Mouse (Mus musculus) gastrocnemius, adult 8-10 months (tissue): ENCODE results near the gene Gipr. TPM values are rescaled to one million over a fixed set of nuclear protein-coding genes. Genes with fewer than 3 reads are reported as not detected.

Source experiments
- DNase-seq, 2 experiments: peaks; one replicate each; pipeline ENCODE4 v3.0.0; 2022; ENCODE audit warnings: low spot score in 2 of 2
- total RNA-seq, 4 experiments: library from RNA; stranded (reverse); gene quantifications; 2 replicates each; pipeline ENCODE4 v1.2.4; 2022

Gipr gene
- under 1 TPM in 1 of 4 experiments, not detected in 3; 0.13 TPM for total RNA-seq

DNA sequence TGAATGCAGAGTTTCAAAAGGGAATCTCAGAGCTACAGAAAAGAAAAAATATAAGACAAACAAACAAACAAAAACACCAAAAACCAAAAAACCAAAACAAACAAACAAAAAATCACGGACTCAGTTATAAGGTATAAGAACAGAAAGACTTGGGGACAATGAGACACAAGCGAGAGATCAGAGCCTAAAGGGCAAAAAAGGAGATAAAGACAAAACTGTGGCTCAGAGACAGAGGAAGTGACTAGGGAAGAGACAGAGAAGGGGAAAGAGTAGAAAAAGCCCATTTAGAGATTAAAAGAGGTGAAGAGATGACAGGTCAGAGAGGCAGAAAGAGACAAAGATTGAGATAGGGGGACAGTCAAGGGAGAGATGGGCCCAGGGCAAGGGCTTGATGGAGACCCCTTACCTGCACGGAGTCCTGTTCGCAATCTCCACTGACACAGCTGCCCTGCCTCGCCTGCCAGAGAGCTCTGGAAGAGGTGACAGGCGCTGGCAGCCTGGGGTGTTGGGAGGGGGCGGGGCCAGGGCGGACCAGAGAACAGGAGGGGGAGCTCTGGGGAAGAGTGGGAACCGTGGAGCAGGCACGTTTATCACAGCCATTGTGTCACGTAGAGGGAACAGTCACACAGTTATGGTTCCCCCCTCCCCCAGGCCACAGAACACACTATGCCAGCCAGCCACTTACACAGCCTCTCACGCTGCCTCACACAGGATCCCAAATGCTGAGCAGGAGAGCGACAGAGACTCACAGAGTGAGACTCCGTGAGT, at the start of gene Gipr:
Gene Gipr, minus strand, starts transcription at position 472 of the 768 bp plus-strand sequence.
- no peak for DNase-seq

DNA sequence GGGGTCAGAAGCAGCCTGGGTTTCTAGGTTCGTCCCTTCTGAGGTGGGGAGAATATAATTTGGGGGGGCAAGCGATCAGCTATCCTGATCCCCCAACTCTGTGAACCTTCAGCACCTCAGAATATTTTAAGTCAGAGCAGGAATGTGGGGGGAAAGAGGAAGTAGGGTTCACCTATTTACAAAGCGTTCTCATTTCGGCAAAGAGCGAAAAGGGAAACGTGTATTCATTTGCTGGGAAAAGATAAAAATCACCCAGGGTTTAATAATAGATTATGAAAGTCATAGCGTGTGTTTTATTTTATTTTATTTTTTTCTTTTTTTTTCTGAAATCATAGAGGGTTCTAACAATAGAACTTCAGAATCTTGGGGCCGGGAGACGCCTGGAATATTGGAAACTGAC, 49.0 kb upstream of the Gipr start:
- no peak for DNase-seq

DNA sequence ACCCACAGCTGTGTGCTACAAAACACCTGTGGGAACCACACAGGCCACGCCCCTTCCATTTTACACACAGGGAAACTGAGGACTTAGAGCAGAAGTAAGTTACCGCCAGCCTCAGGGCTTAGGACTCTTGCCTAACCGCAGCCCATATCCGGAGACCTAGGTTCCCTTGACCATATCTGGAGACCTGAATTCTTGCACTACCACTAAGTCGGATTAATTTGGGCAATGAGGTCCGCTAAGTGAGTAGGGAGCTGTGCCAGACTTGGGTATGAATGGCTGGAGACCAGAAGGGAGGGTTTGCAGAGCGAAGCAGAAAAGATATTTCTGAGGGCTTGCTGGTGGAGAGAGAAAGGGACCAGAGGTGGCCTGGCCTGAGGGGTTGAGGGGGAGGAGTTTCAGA, 48.4 kb upstream of the Gipr start:
- DNase-seq: no peak

DNA sequence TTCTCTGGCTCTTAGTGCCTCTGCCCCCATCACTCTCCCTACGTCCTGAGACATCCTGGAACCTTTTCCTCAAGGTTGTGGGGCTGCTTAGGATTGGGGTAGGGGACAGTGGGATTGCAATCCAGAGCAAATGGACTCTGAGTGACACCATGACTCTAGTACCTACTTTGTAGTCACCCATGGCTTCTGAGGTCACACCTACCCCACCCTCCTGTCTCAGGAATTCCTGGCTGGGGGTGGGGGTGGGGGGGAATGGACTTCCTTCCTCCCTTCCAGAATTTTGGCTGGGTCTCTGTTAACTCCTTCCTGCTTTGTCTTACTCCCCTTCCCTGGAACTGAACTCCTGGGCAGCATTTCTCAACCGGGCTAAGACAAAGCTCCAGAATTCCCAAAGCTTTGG, 47.5 kb upstream of the Gipr start:
- no peak for DNase-seq

DNA sequence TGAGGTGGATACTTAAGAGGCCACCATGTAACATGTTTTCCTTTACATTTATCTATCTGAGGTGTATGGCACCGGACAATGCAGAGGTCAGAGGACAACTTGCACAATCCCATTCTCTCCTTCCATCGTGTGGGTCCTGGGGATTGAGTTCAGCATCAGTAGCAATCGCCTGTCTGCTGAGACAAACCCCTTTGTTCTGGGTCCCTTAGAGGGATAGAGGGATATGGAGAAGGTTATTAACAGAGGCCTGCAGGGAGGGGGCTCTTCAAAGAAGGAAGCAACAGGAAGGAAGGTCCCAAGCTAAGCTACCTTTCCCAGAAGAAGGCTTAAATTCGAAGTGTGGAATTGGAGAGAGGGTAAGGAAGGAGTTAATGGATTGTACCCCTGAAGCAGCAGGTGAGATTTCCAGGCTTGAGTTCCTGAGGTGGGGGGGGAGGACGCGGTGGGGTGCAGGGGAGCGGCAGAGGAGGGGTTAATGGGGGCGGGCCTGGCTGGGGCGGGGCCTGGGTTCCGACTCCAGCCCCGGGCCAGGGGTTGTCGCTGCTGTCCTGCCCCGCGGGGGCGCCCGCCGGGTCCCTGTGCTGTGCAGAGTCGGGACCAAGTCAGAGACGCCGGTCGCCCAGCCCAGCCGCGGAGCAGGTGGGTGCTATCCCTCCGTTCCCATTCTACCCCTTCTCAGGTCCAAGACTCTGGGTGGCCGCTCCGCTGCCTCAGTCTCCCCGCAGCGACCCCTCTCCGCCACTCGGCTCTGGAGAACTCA, 46.2 kb upstream of the Gipr start, which contains the start of gene Gpr4:
Gene Gpr4, plus strand, starts transcription at position 543 of the 760 bp plus-strand sequence.
- DNase-seq: no peak

DNA sequence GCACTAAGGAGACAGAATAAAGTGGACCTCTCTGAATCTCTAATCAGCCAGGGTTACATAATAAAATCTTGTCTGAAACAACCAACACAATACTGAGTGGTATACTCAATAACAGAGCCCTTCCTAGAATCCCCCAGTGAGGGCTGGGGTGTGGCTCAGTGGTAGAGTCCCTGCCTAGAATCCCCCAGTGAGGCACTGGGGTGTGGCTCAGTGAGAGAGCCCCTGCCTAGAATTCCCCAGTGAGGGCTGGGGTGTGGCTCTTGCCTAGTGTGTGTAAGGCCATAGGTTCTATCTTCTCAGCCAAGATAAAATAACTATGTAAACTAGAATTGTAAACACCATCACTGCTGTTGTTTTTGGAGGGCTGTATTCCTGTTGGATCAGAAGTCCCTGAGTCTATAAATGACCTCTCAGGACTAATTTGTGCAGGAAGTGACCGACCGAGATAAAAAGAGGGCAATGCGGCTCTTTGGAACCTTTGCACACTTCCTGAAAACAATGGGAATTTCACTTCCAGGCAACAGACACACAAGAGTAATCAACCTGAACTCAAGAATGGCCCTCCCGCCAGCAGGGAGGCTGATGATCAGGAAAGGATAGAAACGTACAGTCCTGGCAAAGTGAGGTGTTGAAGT, 45.2 kb upstream of the Gipr start:
- no peak for DNase-seq

DNA sequence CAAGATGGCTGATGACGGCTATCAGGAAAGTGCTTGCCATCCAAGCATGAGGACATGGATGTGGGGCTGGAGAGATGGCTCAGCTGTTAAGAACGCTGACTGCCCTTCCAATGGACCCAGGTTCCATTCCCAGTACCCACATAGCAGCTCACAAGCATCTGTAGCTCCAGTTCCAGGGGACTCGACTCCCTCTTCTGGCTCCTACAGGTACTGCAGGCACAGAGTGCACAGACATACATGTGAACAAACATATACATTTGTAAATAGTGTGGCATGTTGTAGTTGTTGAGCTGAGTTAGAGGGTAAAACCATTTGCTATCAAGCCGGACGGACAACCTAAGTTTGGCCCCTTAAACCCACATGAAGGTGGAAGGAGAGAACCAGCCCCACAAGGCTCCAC, 44.1 kb upstream of the Gipr start:
- DNase-seq: no peak

DNA sequence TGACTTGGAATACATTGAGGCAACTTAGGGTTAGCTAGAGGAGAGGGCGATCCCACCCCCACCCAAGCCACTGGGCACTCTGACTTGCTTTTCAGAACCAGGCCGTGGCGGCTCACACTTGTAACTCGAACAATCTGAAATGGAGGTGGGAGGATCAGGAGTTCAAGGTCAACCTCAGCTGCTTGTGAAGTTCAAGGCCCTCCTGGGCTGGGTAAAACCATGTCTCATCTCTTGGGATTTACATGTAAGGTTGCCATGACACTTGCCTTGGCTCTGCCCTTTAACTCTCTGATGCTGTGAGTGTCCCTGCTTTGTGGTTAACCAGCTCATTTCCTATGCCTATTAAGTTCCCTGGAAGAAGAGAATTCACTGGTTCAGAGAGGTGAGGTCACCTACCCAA, 43.6 kb upstream of the Gipr start:
- DNase-seq: no peak

DNA sequence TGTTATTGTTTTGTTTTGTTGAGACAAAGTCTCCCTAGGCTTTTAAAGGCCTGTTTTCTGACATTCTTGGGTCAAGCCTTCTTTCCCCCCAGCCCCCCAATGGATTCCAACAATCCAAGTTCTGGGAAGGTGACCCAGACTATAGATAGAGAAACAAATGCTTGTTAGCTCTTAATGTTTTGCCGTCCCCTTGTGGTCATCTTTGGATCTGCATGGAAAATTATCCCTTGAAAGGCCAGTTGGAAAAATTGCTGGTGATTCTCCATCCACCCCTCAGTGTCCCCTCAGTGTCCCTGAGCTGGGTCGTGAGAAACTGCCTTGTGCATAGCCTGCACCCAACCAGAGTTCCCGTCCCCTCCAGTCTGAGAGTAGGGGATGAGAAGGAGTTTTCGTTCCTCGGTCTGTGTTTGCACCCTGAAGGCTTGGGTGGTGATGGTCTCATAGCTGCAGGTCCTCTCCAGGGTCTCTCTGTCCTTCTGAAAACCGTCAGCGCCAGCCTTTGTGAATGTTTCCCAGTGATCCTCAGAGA, 43.1 kb upstream of the Gipr start:
- no peak for DNase-seq

DNA sequence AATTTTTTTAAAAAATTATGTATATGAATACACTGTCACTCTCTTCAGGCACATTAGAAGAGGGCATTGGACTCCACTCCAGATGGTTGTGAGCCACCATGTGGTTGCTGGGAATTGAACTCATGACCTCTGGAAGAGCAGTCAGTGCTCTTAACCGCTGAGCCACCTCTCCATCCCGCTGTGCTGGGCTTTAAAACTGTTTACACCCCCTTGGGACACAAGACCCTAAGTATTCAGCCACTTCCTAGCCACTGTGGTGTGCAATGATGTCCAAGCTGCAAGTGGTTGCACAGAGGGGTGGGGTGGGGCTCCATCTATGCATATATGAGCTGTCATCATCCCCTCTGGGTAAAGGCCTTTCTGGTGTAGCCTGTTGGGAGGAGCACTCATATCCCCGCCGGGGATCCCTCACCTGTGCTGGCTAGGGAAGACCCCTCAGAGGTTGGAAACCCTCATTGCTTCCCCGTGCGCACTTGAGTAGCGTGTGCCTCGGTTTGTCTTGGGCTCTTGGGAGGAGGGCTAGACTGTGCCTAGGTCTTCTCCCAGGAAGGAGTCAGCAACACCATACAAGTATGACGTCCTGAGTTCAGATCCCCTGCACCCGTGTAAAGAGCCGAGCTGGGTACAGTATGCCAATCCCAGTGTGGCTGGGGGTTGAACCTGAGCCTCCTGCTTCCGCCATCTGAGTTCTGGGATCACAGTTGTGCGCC, 42.4 kb upstream of the Gipr start:
- DNase-seq: no peak

DNA sequence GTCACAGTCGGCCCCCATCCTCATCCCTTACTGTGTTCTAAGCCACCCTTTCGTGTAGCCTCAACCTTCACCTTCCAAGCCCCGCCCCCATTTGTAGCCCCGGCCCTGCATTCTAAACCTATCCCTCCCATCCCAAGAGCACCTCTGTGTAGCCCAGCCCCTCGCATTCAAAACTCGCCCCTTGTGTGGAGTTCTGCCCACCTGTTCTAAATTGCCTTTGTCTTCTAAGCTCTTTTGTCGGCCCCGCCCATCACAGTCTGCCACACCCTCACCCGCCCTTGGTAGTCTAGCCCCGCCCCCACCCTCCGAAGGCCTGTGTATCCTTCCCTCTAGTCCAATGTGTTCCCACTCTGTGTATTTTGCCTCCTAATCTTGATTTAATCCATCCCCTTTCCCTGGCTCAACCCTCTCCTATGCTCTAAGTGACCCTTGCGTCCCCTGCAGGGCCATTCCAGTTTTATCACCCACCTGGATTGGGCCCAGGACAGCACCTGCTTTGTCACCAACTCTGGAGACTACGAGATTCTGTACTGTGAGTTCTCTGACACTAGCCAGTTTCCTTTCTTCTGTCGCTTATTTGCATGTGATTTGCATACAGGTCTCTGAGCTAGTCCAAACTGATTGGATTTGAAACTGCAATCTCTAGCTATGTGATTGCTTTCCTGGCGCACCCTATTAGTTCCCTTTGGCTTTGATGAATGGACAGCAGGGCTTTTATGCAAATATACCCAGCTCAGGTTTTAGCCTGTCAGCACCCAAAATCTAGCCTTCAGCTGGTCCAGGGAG, 36.3 kb upstream of the Gipr start:
- no peak for DNase-seq

DNA sequence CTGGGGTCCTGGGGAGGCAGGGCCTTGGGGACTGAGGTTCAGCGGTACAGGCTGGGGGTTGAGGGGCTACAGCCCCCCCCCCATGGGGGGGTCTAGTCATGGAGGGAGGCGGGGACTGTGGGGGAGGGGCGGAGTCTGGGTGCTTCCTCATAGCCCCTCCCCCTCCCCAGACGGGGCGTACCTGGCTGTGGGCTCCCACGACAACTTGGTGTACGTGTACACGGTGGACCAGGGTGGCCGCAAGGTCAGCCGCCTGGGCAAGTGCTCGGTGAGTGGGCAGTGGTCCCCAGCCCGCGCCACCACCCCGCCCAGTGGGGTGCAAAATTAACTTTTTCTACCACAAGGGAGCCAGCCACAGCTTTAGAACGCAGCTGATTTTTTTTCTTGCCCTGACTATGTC, 35.7 kb upstream of the Gipr start:
- DNase-seq: no peak

DNA sequence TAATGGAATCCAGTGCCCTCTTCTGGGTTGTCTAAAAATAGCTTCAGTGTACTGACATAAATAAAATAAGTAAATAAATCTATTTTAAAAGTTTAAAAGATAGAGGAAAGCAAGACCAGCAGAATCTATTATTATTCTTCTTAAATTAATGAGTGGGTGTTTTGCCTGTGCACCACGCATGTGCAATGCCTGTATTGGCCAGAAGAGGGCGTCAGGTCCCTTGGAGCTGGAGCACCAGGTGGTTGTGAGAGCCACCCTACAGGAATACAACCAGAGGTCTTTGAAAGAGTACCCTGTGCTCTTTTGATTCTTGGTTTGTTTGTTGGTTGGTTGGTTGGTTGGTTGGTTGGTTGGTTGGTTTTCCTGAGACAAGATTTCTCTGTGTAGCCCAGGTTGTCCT, 32.1 kb upstream of the Gipr start:
- no peak for DNase-seq

DNA sequence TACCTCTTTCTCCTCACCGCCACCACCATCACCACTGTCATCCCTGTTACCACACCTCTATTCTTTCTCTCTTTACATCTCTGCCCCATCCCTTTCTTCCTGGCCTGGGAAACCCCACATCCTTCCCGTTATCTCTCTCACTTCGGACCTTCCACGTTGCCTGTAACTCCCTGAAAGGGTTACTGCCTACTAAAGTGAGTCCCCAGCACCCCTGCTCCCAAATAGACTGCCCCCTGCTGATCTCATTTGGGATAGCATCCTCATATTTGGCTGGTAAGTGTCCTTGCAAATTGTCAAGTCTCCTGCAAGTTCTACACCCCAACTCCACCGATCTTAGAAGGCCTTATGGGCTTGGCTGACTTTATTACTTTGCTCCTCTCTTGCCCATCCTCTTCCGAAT, 30.7 kb upstream of the Gipr start:
- no peak for DNase-seq

DNA sequence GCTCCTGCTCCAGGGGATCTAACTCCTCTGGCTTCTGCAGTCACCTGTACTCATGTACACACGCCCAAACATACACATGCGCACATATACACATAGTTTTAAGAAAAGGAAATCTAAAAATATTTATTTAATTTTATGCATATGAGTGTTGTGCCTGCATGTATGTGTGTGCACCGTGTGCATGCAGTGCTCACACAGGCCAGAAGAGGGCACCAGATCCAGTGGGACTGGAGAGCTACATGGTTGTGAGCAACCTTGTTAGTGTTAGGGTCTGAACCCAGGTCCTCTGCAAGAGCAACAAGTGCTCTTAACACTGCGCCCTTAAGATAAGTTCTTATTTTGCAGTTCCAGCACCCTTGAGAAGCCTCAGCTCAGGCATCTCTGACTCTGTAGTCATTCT, 28.7 kb upstream of the Gipr start:
- no peak for DNase-seq

DNA sequence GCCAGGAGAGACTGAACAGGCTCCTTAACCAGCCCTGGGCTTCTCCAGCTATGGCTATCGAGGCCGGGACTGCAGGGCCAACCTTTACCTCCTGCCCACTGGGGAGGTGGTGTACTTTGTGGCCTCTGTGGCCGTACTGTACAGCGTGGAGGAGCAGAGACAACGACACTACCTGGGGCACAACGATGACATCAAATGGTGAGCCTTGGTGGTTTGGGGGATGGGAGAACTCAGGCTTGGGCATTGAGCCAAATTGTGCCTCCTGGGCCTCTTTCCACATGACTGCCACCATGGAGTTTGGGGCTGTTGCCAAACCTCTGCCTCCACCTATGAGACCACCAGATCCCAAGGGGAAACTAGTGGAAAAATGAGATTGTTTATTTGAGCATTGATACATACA, 18.8 kb upstream of the Gipr start:
- DNase-seq: no peak

DNA sequence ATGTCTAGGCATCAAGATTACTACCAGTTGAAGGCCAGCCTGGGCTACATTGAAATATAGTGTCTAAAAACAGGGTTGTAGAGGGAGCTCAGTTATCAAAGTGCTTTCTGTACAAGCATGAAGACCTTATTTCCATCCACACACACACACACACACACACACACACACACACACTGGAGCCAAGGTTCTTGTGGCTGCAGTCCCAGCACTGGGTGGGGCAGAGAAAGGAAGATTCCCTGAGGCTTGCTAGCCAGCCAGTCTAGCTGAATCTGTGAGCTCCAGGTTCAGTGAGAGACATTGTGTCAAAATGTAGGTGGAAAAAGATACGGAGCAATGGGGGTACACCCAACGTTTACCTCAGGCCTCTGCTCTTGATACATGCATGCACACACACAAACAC, 18.3 kb upstream of the Gipr start:
- DNase-seq: no peak

DNA sequence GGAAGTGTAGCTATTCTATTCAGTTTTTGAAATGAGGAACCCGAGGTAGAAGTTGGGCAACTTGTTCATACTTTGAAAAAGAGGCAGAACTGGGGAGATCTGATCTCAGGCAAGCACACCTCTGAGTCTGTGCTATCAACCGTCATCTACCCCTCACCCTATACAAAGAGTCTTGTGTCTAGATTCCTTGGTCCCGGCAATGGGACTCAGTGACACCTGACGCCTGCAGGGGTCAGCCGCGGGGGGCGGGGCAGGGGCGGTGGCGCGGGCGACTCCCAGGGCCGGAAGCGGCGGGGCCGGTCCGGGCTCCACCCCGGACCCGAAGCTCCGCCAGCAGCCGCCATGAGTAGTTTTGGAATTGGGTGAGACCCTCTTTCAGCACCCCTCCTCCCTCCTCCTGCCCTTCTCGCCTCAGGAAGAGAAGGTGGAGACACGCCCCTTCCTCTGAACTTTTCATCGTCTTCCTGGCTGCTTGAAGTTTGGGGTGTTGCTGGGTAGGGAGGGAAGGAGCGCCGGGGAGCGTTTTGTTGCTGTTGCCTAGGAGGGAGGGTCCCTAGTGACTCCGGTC, 15.0 kb upstream of the Gipr start:
- no peak for DNase-seq

DNA sequence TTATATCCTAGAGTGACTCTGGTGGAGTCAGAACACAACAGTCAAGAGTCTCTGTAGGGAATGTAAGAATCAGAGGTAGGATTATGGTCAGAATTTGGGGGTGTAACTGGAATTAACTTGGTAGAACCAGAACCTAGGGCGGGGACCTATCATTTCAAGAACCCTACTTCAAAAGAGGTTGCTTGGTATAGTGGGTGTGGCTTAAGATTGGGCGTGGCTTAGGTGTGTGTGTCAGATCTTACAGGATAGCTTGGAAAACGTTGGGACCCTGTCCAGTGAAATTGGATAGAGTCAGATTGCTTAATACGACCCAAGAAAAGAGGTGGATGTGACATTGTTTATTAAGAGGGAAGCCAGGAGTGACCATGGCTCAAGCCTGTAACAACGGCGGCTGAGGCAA, 14.0 kb upstream of the Gipr start:
- no peak for DNase-seq

DNA sequence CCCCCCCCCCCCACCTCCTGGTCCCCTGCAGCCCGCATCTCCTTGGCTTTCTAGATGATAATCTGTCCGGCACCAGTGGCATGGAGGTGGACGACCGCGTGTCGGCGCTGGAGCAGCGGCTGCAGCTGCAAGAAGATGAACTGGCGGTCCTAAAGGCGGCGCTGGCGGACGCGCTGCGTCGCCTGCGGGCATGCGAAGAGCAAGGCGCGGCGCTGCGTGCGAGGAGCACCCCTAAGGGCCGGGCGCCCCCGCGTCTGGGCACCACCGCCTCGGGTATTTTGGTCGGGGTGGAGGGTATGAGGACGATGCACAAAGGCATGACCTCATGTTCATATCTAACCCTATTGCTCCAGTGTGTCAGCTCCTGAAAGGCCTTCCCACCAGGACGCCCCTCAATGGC, 13.2 kb upstream of the Gipr start:
- peak in 1 of 2 experiments; percentile 59 for DNase-seq
